ENCODE assay signal across 9 mouse cellular contexts in the genomic region with DNA sequence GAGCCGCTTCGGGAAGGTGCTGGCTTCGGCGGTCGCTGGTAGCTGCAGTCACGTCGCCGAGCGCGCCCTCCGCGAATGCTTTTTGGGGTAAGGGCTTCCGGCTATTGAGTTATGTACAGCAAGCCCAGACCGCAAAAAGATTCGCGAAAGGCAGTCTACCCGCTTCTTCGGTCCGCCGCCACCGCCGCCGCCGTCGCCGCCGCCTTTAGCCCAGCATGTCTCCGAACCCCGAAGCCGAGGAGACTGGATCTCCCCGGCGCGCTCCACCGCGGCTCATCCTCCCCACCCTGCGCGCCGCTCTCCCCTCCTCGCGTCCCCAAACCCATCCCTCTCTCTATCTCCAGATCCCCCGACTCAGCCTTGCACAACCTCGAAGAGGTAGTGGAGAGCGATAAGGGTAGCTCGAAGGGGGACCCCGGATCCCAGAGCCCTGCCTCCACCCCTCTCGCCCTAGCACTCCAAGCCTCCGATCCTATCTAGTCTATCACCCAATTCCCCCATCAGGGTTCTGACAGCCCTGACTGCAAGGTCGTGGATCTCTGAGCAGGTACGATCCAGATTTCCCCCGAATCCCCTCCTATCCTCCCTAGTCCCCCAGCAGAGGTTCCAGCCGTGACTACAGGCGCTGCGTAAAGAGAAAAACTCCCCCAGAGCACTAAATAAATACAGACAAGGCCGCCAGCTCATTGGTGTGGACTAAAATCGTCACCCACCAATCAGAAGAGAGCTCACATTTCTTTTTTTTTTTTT.
DNase-seq lines count a peak whose midpoint lies in the region; ATAC-seq and TF ChIP-seq lines count a peak whose summit lies in the region.
"Had no signal": no experiment of that assay in that cellular context is flagged by ENCODE, and none has a peak within 500 bp of the region (broad histone marks: within the 10 kb centered on the region; RNA-seq: fewer than 3 reads in every experiment).

No protein-coding gene starts in this region.

- H3K27me3 ChIP-seq in heart, embryonic 14.5 days (ENCODE audit: control insufficient read depth, insufficient read depth, low read length): peaks cover 92% of the 10 kb centered on the region
- H3K27me3 ChIP-seq in midbrain, postnatal 0 days (ENCODE audit: insufficient read depth, low read length): peaks cover 34% of the 10 kb centered on the region

- peak overlapping the region; percentile 43 to 44 for H3K4me3 ChIP-seq in heart, embryonic 14.5 days (ENCODE audit: control insufficient read depth in 1 of 2, insufficient read depth in 1 of 2, low read depth in 1 of 2, low read length in 2 of 2)
- peak overlapping the region; percentile 49 for H3K4me3 ChIP-seq in embryonic fibroblast, embryonic 13.5 days (ENCODE audit: insufficient read depth, low read length)
- peak overlapping the region; percentile 54 for H3K4me3 ChIP-seq in midbrain, postnatal 0 days (ENCODE audit: low read depth, low read length)

- H3K36me3 ChIP-seq in heart, embryonic 14.5 days (ENCODE audit: control insufficient read depth, insufficient read depth, low read length): no peaks in the 10 kb centered on the region
- H3K36me3 ChIP-seq in midbrain, postnatal 0 days (ENCODE audit: insufficient read depth, low read length): no peaks in the 10 kb centered on the region
- H3K36me3 ChIP-seq: G1E had no signal

- no peaks in the 10 kb centered on the region for H3K9me3 ChIP-seq in heart, embryonic 14.5 days (ENCODE audit: control insufficient read depth, low read length)
- no peaks in the 10 kb centered on the region for H3K9me3 ChIP-seq in midbrain, postnatal 0 days (ENCODE audit: low read length)
- H3K9me3 ChIP-seq: G1E had no signal

- no peak for DNase-seq in heart, adult 9 months (ENCODE audit: low spot score in 2 of 2)
- peak; percentile 46 for DNase-seq in adrenal gland, postnatal 10 days
- peak; percentile 70 to 77 for DNase-seq in layer of hippocampus, adult 8-10 months (ENCODE audit: low spot score in 2 of 2)
- DNase-seq in midbrain, postnatal 0 days (ENCODE audit: low spot score): peak; percentile 85
- no peak for DNase-seq in yolk sac, embryonic 10.5 days (ENCODE audit: low spot score)
- no peak for DNase-seq in kidney, adult 18-20 months

- ATAC-seq in heart, embryonic 14.5 days (ENCODE audit: insufficient number of reproducible peaks, insufficient read depth, low FRiP score, low read depth): no peak
- peak; percentile 42 for ATAC-seq in midbrain, postnatal 0 days (ENCODE audit: low FRiP score)

- peaks cover 16 to 43% of the 10 kb centered on the region in 2 experiments for H3K4me1 ChIP-seq in heart, embryonic 14.5 days (ENCODE audit: control insufficient read depth in 2 of 2, insufficient read depth in 2 of 2, low read length in 2 of 2)
- no peaks in the 10 kb centered on the region for H3K4me1 ChIP-seq in embryonic fibroblast, embryonic 13.5 days (ENCODE audit: control insufficient read depth, insufficient read depth, low read length)
- H3K4me1 ChIP-seq in midbrain, postnatal 0 days (ENCODE audit: insufficient read depth, low read length): peaks cover 16% of the 10 kb centered on the region; the same call in 1 of the 2 replicates

- under 1% methylated on average over 52 of the region's 55 CpGs for WGBS in heart, embryonic 14.5 days
- under 1% methylated on average over 53 of the region's 55 CpGs for WGBS in midbrain, postnatal 0 days

- TF ChIP-seq POLR2A in embryonic fibroblast, embryonic 13.5 days (IDR thresholded peaks at IDR 0.05; ENCODE audit: low read depth, low read length): peak; percentile 90

- H3K27ac ChIP-seq in heart, embryonic 14.5 days (replicated peaks in 1 of 2; ENCODE audit: control insufficient read depth in 1 of 2, insufficient read depth in 1 of 2, low read depth in 2 of 2, low read length in 2 of 2): no peak overlapping the region
- H3K27ac ChIP-seq in embryonic fibroblast, embryonic 13.5 days (ENCODE audit: insufficient read depth, low read length): no peak overlapping the region
- H3K27ac ChIP-seq in midbrain, postnatal 0 days (ENCODE audit: low read depth, low read length): peak overlapping the region; percentile 52

- TF ChIP-seq CTCF in embryonic fibroblast, embryonic 13.5 days (IDR thresholded peaks at IDR 0.05; ENCODE audit: borderline replicate concordance, insufficient read depth, low read length): no peak
- no peak for TF ChIP-seq CTCF in midbrain, postnatal 0 days (IDR thresholded peaks at IDR 0.05)

- H3K4me2 ChIP-seq in heart, embryonic 14.5 days (ENCODE audit: low read length): peak overlapping the region; percentile 85
- peak overlapping the region; percentile 71 for H3K4me2 ChIP-seq in midbrain, postnatal 0 days (ENCODE audit: low read depth, low read length, poor library complexity, severe bottlenecking)

- peak overlapping the region; percentile 11; the same call in 1 of the 2 replicates for H3K9ac ChIP-seq in heart, embryonic 14.5 days (ENCODE audit: low read length)
- peak overlapping the region; percentile 65 for H3K9ac ChIP-seq in midbrain, postnatal 0 days (replicated peaks; ENCODE audit: low read length, poor library complexity, severe bottlenecking)

Comparison
In these comparisons a context has a peak if more than half of its experiments do, and no peak if none do; other contexts are left out.
1. DNase-seq: peak in adrenal gland, postnatal 10 days (single experiment), layer of hippocampus, adult 8-10 months (2 of 2) and midbrain, postnatal 0 days (single experiment); none in heart, adult 9 months (0 of 2), yolk sac, embryonic 10.5 days (single experiment) and kidney, adult 18-20 months (single experiment).
2. Peak in every context shown above with its lines, with median percentiles within 50 percentile points of each other: H3K4me3 ChIP-seq.